Mouse (Mus musculus) megakaryocyte, embryonic 14.5 days (primary cell): Measurements from ENCODE around the gene Tsg101.

ENCODE experiments used
- FLI1 ChIP-seq: IDR thresholded peaks from 2 replicates; pipeline ENCODE4 v1.6.1; 2012; ENCODE audit warnings: low read length, inconsistent platforms, mixed read lengths
- GATA1 ChIP-seq: IDR thresholded peaks from 3 replicates; pipeline ENCODE4 v1.6.1; 2012; ENCODE audit warnings: mixed read lengths, low read length, inconsistent platforms, borderline replicate concordance

GRCm38 (mm10) chr7:46845211-46845977 lies 74.4 kb downstream of the Tsg101 start:
- TF ChIP-seq GATA1: no peak
- TF ChIP-seq FLI1: no peak
